Mouse (Mus musculus): ENCODE data around the gene Stat4.
"Not testable (repeated sequence)": the region's sequence is repeated elsewhere in the genome, so short reads cannot be mapped to it uniquely, and the experiment has no call there.

Stat4 gene

GRCm38 (mm10) chr1:52028686-52029085 is 41.7 kb downstream of the Stat4 start:
- DNase-seq (ENCODE audit: low spot score in 2 of 2), result no peak

- DNase-seq (ENCODE audit: low spot score in 2 of 2), result no peak
These were observed 48.1 kb downstream of the Stat4 start for GRCm38 (mm10) chr1:52034816-52035752.

DNA sequence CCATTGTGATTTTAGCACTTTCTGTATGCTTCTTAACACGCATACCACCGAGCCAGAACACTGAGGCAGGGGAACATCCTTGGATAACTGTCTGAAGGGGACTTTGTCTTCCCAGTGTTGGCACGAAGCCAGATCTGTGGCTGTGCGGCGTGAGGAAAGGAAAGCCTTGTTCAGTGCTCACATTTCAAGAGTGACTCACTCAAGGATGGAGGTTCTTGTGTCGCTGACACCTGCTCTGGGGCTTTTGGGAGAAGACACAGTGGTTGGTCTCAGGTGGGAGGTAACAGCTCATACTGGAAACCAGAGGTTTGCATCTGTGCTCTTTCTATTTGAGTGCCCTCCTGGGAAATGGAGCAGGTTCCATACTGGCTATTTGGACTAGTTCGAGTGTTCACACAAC is 52.2 kb downstream of the Stat4 start:
- DNase-seq (ENCODE audit: low spot score in 2 of 2), result no peak

DNA sequence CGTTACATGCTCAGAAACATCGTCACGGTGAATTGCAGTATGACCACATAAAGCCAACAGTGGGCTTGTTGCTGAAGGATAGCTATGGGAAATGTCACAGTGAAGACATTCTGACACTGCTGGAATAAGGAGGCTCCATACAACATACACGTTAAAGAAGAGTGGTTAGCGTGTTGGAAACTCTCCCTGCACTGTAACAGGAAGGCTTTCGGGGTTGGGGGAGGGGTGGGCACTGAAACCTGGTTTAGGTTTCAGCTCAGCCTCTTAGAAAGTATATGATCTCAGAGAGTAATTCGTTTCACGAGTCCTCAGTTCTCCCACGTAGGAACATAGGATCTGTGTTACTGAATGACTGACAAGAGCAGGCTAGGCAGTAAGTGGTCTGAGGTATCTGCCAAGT is 52.7 kb downstream of the Stat4 start:
- no peak for DNase-seq (ENCODE audit: low spot score in 2 of 2)

GRCm38 (mm10) chr1:52040366-52041061 is 53.6 kb downstream of the Stat4 start:
- no peak for DNase-seq (ENCODE audit: low spot score in 2 of 2)

GRCm38 (mm10) chr1:52043191-52043590 is 56.2 kb downstream of the Stat4 start:
- no peak for DNase-seq (ENCODE audit: low spot score in 2 of 2)

GRCm38 (mm10) chr1:52046891-52047290 is 59.9 kb downstream of the Stat4 start:
- not testable (repeated sequence) for DNase-seq (ENCODE audit: low spot score in 2 of 2)

GRCm38 (mm10) chr1:52048711-52049110 is 61.8 kb downstream of the Stat4 start:
- no peak for DNase-seq (ENCODE audit: low spot score in 2 of 2)

DNA sequence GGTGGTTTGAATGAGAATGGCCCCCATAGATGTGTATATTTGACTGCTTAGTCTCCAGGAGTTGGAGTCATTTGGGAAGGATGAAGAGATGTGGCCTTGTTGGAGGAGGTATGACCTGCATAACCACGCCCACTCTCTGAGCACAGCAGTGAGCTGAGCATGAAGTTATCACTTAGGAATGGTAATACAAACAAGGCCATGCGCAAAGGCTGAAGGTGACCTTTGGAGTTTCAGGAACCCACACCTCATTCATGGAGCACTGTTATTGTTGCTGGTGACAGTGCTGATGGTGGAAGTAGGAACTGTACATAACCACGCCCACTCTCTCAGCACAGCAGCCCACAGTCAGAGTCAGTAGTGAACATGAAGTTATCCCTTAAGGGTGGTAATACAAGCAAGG is 62.9 kb downstream of the Stat4 start:
- DNase-seq (ENCODE audit: low spot score in 2 of 2), result no peak

GRCm38 (mm10) chr1:52051542-52051941 is 64.6 kb downstream of the Stat4 start:
- DNase-seq (ENCODE audit: low spot score in 2 of 2), result no peak

- no peak for DNase-seq (ENCODE audit: low spot score in 2 of 2)
These were observed 66.0 kb downstream of the Stat4 start for GRCm38 (mm10) chr1:52052910-52053309.

DNA sequence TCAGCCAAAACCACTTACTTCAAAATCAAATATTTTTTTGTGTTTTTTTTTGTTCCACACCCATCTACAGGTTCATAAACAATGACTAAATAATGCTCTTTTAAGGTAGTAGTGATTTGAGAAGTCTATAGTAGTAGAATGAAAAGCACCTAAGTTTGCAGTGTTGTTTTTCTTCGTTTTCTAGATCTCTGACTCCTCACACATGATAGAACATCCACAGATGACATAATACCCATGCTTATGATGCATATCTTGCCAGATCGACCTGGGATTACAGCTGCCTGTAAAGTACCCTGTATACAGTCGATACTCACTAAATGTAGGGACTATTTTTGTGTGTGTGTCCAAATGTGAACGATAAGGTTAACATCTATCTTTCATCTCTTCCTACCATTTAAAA is 69.0 kb downstream of the Stat4 start:
- DNase-seq (ENCODE audit: low spot score in 2 of 2), result no peak

GRCm38 (mm10) chr1:52057153-52057552 is 70.2 kb downstream of the Stat4 start:
- DNase-seq (ENCODE audit: low spot score in 2 of 2), result no peak

- DNase-seq (ENCODE audit: low spot score in 2 of 2), result no peak
These were observed 79.3 kb downstream of the Stat4 start for GRCm38 (mm10) chr1:52066276-52066675.

GRCm38 (mm10) chr1:52066694-52067093 is 79.7 kb downstream of the Stat4 start:
- DNase-seq (ENCODE audit: low spot score in 2 of 2), result no peak

DNA sequence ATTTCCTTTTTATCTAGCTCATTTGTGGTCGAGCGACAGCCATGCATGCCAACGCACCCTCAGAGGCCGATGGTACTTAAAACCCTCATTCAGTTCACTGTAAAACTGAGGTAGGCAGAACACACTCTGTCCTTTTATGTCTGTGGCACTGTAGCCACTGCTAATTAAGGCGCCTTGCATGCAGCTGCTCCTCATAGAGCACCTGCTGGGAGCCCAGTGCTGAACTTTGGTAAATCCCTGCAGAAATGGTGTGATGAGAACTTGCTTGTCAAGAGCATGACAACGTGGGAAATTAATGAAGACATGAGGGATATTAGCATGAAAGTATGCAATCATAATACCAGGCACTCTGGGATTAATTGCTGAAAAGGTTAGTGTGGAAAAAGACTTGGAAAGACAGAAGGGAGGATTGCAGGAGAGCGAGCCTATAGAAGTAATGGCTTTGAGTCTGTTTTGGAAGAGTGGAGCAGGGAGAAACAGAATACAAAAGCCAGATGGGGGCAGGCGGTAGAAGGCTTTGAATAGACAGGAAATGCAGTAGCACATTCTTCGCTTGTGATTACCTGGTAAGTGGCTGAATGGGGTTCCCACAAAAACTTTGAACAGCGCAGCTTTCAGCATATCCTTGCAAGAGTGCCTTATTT is 92.9 kb downstream of the Stat4 start:
- no peak for DNase-seq (ENCODE audit: low spot score in 2 of 2)

DNA sequence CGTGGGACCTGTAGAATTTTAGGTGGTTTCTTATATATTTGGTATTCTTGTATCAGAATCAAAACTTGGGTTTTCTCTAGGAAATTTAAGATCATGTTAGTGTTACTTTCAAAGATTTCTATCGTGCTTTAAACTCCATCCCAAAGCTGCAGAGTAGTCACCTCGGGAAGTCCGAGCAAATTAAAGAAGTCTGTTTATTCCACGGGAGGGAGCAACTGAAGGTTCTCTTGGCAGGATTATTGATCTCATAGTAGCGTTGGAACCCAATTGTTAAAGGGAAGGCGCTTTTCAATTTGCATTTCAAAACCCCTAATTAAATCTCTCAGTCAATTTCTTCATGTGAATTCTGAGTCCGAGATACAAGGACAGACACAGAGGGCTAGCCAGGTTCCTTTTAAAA is 93.4 kb downstream of the Stat4 start:
- no peak for DNase-seq (ENCODE audit: low spot score in 2 of 2)

- no peak for DNase-seq (ENCODE audit: low spot score in 2 of 2)
These were observed 99.3 kb downstream of the Stat4 start for GRCm38 (mm10) chr1:52086236-52086635.

GRCm38 (mm10) chr1:52087128-52087527 is 100.2 kb downstream of the Stat4 start:
- no peak for DNase-seq (ENCODE audit: low spot score in 2 of 2)

- no peak for DNase-seq (ENCODE audit: low spot score in 2 of 2)
These were observed 101.7 kb downstream of the Stat4 start for GRCm38 (mm10) chr1:52088634-52089033.

- DNase-seq (ENCODE audit: low spot score in 2 of 2), result no peak
These were observed 111.8 kb downstream of the Stat4 start for GRCm38 (mm10) chr1:52098618-52099232.

DNA sequence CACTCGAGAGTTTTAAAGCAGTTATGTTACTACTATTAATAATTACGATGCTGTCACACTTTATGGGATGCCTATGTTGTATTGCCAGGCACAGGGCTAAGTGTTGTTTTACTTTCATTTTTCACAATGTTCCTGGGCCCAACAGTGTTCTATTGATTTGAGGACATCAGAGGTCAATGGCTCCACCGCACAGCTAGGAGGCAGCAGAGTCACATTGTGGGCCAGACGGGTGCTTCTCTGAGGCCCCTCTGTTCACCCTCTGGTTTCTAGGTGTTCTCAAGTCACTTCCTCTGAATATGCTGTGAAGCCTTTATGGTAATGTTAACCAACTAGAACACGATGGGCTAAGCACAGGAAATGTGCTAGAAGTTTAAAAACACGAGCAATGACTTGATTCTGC is 113.5 kb downstream of the Stat4 start:
- DNase-seq (ENCODE audit: low spot score in 2 of 2), result no peak
